Mouse (Mus musculus): ENCODE measurements around the gene Mthfsd. TPM values are rescaled to one million over a fixed set of nuclear protein-coding genes. Genes with fewer than 3 reads are reported as not detected.

The Mthfsd gene
- total RNA-seq, 2 experiments from 2014 or later = 13.0 to 17.7 TPM

DNA sequence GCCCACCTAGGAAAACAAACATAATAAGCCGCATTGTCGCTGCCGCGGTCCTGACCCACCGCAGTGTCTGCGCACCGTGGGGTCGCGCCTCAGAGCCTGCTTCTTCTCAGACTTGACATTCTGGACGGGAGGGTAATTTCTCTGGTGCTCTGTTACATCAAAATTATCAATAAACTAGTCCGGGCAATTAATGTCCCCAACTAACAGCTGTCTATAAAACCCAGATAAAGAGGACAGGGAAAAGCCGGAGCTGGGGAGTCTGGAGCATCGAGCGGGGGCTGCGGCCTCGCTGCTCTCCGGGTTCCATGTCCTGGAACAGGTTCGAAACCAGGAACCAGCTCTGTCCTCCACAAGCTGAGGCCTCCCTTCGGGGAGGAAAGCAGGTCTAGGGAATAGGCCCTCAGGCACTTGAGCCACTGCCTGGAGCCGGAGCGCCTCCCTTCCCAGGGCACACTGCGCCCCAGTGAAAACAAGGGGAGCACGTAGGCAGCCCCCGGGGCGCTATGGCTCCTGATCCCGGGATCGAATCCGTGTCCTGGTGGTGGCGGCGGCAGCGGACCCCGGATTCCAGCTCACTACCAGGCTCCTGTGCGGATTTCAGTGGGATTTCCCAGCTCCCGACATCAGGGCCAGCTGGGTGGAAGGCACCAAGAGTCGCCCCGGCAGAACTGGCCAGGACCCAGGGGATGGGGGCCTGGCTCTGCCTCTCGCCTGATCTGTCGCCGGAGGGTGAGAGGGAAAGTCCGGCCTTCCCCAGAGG is 19.1 kb downstream of the Mthfsd start:
- no peak for DNase-seq

DNA sequence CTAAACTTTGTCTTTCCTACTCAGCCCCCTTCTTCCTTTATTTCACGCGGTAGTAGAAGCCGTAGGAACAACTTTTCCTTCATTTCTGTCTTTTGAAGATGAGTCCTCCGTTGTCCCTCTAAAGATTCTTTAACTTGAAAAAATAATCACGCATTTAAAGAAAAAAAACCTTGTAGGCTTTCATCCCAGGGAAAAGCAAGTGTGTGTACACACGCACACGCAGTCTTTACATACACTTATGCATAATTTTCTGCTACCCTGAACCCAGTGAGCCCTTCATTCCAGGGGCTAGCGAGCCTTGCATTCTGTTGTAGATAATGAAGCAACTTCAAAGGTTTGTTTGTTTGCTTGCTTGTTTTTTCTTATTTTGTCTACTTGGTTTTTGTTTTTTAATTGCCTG is 19.9 kb downstream of the Mthfsd start:
- no peak for DNase-seq

DNA sequence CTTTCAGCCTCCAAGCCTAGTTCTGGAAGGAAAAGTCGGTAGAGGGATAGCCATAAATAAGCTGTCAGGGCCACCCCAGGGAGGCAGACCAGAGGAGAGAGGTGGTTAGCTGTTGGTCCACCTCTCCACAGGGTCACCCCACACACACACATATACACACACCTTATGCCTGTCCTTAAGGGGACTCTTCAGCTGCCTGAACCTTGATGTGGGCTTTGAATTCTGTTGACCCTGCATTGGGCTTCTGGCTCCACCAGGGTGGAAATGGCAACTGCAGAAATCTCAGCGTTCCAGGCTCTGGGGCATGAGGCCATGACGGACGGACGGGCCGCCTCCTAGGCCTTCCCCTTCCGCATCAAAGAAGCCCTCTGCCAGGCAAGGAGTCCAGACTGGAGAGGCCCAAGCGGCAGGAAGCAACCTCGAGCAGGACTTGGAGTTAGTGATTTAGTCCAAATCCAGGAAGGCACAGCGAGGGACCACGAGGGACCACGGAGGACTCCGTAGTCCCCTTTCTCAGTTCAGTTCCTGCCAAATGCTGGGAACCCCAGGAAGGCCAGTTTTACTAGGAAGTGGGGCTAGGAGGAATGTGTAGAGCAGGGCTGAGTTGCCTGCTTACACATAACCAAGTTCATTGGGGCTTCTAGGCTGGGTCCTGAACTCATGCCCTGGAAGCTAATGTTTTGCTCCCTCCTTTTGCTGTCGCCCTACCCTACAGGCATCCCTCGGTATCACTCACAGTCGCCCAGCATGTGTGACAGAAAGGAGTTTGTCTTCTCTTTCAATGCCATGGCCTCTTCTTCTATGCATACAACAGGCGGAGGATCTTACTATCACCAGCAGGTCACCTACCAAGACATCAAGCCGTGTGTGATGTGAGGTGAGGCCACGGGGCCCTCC is 21.9 kb downstream of the Mthfsd start:
- DNase-seq = no peak

DNA sequence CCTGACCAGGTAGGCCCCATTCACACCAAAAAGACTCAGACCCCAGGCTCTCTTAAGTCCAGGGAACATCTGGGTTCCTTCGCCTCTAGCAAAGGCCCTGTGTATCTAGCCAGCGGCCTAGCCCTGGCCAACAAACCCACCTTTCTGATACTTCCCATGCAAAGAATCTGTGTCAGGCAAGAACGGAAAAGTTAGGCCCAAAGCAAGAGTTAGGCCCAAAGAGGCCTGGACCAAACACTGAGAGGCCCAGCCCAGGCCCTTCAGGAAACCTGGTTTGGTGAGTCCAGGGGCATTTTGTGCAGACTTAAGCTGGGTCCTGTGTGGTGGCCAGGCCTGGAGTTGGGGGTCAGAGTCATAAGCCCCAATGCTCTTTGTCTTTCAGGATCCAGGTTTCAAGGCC is 22.6 kb downstream of the Mthfsd start:
- no peak for DNase-seq

DNA sequence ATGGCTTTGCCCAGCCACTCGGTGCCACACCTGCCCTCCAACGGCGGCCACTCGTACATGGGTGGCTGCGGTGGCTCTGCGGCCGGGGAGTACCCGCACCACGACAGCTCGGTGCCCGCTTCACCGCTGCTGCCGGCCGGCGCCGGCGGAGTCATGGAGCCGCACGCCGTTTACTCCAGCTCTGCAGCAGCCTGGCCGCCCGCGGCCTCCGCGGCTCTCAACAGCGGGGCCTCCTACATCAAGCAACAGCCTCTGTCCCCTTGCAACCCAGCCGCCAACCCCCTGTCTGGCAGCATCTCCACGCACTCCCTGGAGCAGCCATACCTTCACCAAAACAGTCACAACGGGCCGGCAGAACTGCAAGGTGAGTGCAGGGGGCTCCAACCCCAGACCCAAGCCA is 23.2 kb downstream of the Mthfsd start:
- DNase-seq = no peak

DNA sequence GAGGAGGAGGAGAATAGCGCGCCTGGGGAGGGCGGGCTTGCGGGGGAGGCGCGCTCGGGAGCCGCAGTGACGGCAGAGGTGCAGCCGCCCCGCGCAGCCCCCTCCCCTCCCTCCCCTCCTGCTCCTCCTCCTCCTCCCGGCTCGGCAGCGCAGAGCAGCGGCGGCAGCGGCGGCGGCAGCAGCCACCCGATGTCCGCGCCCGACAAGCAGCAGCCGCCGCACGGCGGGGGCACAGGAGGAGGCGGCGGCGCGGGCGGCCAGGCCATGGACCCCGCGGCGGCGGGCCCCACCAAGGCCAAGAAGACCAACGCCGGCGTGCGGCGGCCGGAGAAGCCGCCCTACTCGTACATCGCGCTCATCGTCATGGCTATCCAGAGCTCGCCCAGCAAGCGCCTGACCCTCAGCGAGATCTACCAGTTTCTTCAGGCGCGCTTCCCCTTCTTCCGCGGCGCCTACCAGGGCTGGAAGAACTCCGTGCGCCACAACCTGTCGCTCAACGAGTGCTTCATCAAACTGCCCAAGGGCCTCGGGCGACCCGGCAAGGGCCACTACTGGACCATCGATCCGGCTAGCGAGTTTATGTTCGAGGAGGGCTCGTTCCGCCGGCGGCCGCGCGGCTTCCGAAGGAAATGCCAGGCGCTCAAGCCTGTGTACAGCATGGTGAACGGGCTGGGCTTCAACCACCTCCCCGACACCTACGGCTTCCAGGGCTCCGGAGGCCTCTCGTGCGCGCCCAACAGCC is 23.8 kb downstream of the Mthfsd start, which contains the start of gene Foxf1:
TSS of gene Foxf1 (plus strand) at position 177 of the 742 bp plus-strand sequence.
- DNase-seq = peak; percentile 24

DNA sequence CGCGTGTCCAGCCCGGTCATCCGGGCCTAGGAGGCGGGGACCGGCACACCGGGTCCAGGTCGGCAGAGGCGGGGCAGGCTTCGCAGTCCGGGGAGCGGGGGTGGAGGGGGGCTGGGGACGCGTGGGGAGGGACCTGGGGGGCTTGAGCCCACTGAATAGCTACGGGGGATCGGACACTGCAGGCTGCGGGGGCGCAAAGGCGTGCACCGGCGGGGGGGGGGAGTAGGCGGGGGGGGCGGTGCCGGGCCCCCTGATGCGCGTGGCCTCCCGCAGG is 24.3 kb downstream of the Mthfsd start:
- DNase-seq = no peak

DNA sequence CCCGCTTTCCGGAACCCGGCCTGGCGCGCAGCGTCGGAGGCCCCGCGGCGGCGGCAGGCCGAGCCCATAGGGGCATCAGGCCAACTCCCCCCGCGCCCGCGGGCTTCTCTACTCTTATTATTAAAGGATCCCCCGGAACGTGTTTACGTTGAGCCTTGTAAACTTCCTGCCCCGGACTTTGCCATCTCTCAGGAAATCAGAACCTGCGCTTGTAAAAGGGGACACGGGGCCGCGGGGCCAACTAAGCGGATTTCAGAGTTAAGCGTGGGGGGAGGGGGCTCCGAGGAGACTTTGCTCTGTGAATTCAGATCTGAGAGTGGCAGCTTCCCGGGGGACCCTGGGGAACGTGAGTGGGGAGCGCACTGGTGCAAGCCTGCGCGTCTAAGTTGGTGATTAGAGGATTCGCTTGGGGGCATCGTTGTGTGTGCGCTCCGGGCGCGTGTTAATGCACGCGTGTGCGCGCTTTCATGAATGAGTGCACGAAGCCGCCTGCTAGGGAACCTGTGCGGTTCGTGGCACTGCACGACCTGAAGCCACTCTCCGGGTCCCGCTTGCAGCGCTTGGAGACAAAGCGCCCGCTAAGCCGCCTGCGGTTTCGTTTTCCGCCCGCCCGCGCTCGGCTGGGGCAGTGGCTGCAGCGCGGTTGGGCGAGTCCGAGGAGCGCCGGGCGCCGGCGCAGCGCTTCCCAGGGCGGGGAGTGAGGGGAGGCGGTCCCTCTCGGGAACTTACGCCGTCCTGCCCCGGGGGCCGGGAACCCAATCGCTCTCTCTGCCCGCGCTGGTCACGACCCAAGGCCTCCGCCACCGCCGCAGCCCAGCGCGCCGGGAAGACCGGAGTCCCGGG is 24.9 kb downstream of the Mthfsd start:
- DNase-seq = peak; percentile 75

DNA sequence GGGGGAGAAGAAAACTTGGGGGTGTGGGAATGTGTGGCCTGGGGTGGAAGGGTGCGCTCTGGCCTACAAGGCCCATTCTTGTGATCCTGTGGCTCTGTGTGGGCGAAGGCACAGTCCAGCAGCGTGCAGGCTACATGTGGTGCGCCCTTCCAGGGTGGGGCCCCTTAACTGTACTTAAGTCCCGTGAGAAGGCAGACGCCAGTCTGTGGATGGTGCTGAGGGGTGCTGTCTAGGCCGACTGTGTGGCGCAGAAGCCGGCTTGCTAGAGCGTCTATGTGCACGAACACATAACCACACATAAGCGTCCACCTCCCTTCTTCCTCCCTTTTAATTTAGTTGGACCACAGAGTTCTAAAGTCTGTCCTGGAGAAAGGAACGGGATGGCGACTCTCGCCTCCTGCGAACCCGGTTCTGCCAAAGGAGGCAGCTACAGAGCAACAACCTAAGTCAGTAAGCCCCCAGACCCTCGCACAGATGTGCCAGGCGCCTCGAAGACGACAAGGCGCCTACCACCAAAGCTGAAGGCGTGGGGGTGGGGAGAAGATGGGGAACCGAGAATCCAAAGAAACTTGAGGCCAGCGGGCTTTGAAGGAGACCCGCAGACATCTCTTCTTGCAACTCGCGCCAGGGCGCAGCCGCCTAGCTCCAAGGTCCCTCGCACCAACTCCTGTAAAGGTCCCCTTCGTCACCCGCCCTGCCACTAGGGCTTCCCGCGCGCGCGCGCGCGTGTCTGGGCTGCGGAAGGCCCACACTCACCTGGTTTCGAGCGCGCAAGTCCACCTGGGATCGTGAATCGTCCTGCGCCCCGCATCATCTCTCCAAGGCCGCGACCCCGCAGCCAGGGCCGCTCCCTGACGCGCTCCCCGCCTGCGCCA is 25.7 kb downstream of the Mthfsd start:
- DNase-seq = no peak

DNA sequence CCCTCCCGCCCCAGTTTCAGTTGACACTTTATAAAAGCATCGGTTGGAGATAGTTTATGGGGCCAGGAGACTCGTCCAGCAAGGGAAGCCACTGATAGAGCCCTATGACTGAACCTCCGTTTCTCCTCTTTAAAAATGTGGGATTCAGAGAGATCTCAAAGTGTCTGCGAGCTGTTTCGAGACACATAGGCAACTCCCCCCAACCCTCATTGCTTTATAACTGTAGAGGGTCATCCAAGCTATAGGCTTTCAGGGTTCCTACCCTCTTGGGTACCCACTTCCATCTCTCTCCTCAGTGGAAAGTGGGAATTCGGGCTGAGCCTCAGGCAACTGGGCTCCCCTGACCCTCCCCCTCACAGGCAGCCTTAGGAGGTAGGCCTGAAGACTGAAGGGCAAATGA is 26.8 kb downstream of the Mthfsd start:
- DNase-seq = no peak

DNA sequence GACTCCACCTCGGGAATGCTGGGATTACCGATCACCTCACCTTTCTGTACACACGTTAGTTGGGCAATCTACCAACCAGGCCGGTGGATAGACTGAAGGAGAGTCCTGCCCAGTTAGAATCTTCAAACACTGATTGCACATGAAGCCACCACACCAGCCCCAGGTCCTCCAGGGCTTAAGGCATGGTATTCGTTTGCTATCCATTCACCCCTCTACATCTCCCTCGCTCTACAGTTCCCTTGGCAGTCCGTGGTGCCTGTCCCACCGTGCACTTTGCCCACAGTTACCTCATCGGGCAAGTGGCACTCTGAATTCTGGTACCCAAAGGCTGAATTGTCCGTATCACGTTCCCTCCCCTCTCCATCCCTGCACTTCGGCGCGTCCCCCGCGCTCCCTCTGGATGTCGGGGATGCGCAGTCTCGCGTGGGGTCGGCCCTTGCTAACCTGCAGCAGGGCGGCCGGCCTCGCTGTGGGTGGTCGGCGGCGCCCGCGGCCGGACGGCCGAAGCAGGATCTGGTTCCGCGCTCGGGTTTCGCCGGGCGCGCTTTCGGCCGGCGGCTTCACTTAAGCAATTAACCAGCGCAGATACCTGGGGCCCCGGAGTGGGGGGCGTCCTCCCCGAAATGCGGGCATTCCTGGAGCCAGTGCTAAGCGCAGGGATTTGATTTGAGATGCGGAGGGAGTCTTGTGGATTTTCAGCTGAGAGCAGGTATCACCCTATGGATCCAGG is 27.7 kb downstream of the Mthfsd start:
- DNase-seq = no peak

DNA sequence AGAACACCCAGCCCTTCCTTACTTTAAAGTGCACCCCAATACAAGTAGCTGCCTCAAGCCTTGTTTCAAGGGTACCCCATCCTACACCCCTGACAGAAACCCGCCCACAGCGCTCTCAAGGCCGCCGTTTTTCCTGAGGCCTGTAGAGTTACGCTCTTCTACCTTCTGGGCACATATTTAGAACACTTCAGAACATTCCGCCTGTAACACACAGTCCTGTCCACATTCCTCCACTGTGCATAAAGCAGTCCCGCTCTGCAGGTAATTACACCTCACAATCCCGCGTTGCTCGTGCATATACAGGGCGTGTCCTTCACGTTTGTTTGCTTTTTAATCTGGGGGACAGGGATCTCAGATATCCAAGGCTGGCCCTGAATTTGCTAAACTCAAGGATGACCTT is 28.2 kb downstream of the Mthfsd start:
- DNase-seq = no peak

DNA sequence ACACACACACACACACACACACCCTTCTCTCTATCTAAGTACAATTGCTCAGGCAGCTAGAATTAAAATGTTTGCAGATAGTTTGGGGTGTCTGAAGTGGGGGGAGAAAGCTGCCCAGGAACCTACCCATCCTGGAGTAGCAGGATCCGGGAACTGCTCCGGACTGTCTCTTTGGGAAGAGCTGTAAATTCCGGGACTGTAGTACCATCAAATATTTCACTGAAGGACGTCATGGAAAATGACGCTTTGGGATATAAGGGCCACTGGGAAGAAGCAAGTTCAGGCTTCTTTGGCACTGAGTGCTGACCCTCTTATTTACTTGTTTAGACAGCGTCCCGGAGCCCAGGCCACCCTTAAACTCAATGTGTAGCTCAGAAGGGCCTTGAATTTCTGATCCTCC is 29.0 kb downstream of the Mthfsd start:
- no peak for DNase-seq

DNA sequence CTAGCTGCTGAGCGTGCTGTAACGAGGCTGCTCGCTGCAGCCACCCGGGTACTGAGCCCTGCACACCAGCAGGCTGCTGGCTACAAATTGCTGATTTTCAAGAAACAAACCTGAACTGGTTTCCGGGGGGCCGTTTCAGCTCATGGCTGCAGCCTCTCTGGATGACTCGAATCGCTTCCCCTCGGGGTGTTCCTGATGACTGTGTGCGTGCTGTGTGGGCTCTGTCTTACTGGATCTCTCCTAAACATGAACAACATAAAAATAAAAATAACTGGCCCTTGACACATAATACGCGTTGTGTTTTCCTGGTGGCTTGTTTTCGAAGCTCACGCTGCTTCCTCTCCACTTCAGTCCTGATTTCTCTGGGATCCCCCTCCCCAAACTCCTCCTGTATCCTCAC is 29.5 kb downstream of the Mthfsd start:
- DNase-seq = no peak

DNA sequence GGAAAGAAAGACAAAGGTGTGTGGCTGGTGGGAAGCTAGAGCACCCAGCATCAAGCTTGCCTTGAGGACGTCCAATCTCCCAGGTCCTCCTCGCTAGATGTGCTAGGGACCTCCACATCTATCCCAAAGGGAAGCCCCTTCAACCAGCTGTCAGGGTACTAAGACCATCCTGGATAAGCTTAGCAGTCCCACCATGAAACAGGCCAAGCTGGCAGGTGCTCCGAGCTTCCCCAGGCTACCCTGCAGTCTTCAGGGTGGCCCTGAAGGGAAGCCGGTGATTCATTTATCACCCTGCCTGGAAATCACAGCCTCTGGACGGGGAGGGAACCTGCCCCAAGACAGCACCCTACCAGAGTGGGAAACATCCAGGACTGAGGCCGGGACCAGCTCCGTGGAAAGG is 31.6 kb downstream of the Mthfsd start:
- no peak for DNase-seq

DNA sequence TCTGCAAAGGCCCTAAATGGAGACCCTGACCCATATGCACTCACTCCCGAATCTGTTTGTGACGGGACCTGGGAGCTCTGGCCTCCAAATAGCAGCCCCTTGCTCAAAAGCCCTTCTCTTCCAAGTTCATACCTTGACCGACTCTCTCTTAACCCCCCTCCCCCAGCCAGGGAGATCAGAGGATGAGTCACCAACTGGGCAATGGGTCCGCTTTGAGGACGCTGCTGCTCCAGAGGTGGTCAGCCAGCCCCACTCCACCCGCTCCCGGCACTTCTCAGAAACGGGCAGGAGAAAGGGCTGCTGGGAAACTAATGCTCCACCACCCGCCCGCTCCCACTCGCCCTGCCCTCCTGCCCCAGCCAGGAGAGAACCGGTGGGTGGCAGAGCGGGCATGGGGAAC is 32.3 kb downstream of the Mthfsd start:
- DNase-seq = no peak

DNA sequence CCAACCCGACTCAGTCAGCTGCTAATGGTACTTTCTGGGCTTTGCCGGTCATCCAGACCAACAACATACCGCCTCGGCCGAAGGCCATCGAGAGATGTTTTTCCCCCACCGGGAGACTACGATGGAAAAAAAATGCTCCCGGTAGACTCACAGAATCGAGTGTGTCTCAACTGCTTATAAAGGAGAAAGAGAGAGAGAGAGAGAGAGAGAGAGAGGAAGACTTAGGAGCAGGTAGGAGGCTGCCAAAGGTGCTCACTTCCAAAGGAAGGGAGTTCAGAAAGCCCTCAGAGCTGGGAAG is 33.4 kb downstream of the Mthfsd start:
- no peak for DNase-seq

DNA sequence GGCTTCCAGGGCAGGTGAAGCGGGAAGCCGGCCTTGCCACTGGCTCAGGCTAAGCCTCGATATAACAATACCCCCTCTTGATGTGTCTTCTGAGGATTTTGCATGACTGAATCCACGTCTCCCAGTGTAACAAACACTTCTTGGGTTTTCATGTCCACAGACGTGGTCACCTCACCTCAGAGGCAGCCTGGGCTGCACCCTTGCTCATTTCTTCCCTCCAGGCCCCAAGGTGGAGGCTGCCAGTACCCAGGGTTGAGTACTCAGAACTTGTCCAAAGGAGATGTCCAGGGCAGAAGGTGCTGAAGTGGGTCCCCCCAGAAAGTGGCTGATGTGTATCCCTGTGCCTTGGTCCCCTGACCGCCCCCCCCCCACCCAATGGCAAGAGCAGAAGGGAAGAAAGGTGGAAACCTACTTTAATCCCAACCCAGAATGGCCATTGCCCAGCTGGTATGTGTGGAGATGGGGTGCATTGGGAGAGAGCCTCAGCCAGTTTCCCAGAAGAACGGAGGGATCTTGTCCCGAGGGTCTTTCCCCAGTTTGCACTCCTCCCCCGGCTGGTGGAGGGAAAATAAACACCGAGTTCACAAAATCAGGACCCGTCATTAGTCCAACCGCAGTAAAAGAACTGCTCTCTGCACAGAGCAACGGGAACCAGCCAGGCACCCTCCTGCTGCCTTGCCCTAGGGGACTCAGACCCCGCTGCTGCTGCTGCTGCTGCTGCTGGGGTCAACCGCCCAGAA is 33.9 kb downstream of the Mthfsd start:
- DNase-seq = no peak

DNA sequence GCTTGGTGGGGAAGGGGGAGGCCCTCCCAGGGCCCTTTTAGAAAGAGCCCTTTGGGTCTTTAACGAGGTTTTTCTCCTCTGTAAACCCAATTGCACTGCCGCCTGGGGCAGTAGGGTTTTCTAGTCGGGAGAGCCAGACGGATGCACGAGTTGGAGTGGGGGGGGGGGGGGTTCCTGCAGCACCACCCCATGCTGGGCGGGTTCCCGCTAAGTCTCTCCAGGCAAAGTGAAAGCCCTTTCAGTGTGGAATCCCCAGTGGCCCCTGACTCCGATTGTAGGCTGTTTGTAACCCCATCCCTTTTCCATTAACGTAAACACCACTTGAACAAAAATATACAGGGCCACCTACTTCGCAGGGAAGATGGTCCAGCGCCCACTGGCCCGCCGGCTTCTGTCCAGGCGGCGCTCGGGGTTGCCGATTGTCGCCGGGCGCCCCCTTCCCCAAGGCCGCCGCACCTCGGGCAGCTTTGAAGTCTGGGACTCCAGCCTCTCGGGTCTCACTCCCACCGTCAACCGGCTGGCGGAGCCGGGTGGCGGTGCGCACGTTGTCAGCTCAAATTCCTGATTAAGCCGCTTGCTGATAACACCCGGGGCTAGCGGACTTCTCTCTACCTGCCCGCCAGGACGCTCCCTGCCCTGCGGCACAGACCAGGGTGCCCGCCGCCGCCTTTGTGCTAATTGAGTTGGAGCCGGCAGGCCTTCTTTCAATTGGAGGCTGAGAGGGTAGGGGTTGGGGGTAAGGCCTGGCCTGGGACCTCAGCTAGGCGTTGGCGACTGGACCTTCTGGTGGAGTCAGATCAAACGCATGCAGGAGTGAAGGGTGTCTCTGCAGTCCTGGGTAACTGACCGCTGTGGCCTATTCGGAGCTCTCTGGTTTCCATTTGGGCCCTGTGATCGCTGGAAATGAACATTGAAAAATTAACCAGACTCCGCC is 34.8 kb downstream of the Mthfsd start:
- no peak for DNase-seq
